Mouse (Mus musculus) G1E (cell line): ENCODE measurements around the gene Actrt2. TPM values are rescaled to one million over a fixed set of nuclear protein-coding genes. Genes with fewer than 3 reads are reported as not detected.

Experiments
- ATAC-seq: 2 replicates; pipeline ENCODE4 v1.8.0; 2016; ENCODE audit warnings: mild to moderate bottlenecking; ENCODE audit not compliant: insufficient number of reproducible peaks, poor library complexity, low FRiP score, severe bottlenecking; ENCODE audit errors: extremely low read depth
- DNase-seq: peaks from one replicate; pipeline ENCODE4 v3.0.0; 2012; ENCODE audit warnings: low spot score
- H3K27me3 ChIP-seq: 2 replicates; pipeline ENCODE4 v1.6.1; 2012; ENCODE audit warnings: mild to moderate bottlenecking, low read length, inconsistent platforms; ENCODE audit not compliant: insufficient read depth
- H3K36me3 ChIP-seq: replicated peaks from 2 replicates; pipeline ENCODE3; 2012; ENCODE audit warnings: mild to moderate bottlenecking, inconsistent platforms
- H3K4me1 ChIP-seq: 2 replicates; pipeline ENCODE4 v1.6.1; 2012; ENCODE audit warnings: low read depth, low read length, inconsistent platforms, mixed read lengths; ENCODE audit not compliant: insufficient read depth
- H3K4me3 ChIP-seq: 2 replicates; pipeline ENCODE4 v1.5.1; 2012; ENCODE audit warnings: low read depth, mild to moderate bottlenecking, inconsistent platforms, low read length, moderate library complexity, mixed read lengths
- H3K9me3 ChIP-seq: replicated peaks from 2 replicates; pipeline ENCODE4 v1.6.1; 2012; ENCODE audit warnings: inconsistent platforms
- CTCF ChIP-seq: IDR thresholded peaks from 2 replicates; pipeline ENCODE4 v1.5.1; 2012; ENCODE audit warnings: low read depth, low read length, inconsistent platforms, mixed read lengths
- GATA1 ChIP-seq: IDR thresholded peaks from 2 replicates; pipeline ENCODE4 v1.6.1; 2012; ENCODE audit warnings: borderline replicate concordance, low read length, inconsistent platforms, mixed read lengths
- GATA2 ChIP-seq: IDR thresholded peaks from 2 replicates; pipeline ENCODE4 v1.6.1; 2012; ENCODE audit warnings: low read depth, low read length, inconsistent platforms, borderline replicate concordance
- POLR2AphosphoS5 ChIP-seq: IDR thresholded peaks from 2 replicates; pipeline ENCODE4 v1.6.1; 2012; ENCODE audit warnings: low read depth, low read length, inconsistent platforms; ENCODE audit not compliant: insufficient replicate concordance
- TAL1 ChIP-seq: conservative IDR thresholded peaks from 2 replicates; pipeline ENCODE4 v1.6.1; 2012; ENCODE audit warnings: low read depth, low read length, inconsistent platforms, mixed read lengths
- polyA plus RNA-seq: library from polyadenylated mRNA; stranded (reverse); fragments of >175 nt; gene quantifications from 2 replicates; pipeline ENCODE4 v1.2.3, GENCODE M21; 2012
- total RNA-seq, 2 experiments: library from RNA; stranded (forward) in 1 of 2; stranded (reverse) in 1 of 2; fragments of 200-1000 nt in 1 of 2; fragments of >200 nt in 1 of 2; fragmentation: Nextera tagmentation in 1 of 2; gene quantifications; 2 replicates each; pipeline ENCODE4 v1.2.3; 2014 to 2017

The Actrt2 gene
- not detected in 2 replicates for total RNA-seq (2014; fragmentation: Nextera tagmentation)
- total RNA-seq (2017): not detected in 2 replicates
- not detected in 2 replicates for polyA plus RNA-seq

DNA sequence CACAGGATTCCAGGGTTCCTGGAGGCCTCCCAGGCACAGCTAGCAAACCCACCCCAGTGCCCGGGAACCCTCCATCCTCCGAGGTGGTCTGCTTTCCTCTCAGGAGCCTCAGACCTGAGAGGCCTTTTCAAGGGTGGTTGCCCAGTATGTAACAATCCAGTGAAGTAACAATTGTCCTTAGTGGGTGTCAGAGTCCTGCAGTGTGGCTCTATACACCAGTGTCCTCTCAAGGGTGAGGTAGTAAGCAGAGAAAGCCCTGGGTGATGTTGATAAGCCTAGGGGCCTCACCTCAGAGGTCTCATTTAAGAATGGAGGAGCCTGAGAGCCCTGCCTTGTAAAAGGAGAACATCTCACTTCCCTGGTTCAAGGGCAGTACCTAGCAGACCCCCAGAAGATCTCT, at the start of gene Actrt2:
Gene Actrt2, minus strand, starts transcription at position 101 of the 400 bp plus-strand sequence.
- peaks cover 94% of the 10 kb centered on the region for H3K9me3 ChIP-seq
- TF ChIP-seq CTCF (no peak), GATA2 (no peak), GATA1 (no peak), POLR2AphosphoS5 (no peak), TAL1 (no peak)
- H3K27me3 ChIP-seq: no peaks in the 10 kb centered on the region
- peak within 1 kb of the TSS; percentile 10 for H3K4me3 ChIP-seq
- ATAC-seq (no peak), DNase-seq (no peak)
- H3K4me1 ChIP-seq: no peaks in the 10 kb centered on the region
- H3K36me3 ChIP-seq: no peaks in the 10 kb centered on the region

DNA sequence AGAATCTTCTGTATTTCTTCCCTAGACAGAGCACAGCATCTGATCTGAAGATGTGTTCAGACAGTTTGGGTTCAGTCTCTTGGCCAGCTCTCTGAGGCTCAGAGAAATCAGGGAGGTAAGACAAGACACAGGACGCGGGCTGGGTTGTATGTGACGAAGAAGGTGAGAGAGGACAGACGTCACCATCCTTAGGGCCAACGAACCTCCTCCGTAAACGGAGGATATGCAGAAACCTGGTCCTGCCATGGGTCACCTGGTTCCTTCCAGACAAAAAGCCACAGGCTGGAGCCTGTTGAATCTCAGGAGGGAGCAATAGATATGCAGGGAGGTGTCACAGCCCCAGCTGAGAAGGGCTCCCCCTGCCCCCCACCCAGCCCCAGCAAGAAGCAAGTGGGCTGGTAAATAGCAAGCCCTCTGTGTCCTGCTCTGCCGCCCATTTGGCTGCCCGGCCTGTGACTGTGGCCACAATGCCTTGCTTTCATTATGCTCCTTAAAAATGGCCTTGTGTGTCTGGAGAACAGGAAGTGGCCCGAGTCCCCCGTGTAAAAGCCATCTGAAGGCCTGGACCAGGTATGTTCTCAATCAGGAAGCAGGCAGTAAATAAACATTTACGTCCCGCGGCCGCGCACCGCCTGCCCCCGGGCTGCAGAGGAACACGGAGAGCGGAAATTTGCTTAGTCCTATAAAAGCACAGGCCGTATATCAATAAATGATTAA, 41.9 kb upstream of the Actrt2 start:
- Histone ChIP-seq H3K9me3 (peaks cover 93% of the 10 kb centered on the region), H3K36me3 (no peaks in the 10 kb centered on the region), H3K27me3 (no peaks in the 10 kb centered on the region), H3K4me3 (no peak overlapping the region), H3K4me1 (no peaks in the 10 kb centered on the region)
- no peak for ATAC-seq
- TF ChIP-seq CTCF: no peak
- TF ChIP-seq POLR2AphosphoS5: no peak
- no peak for TF ChIP-seq TAL1
- TF ChIP-seq GATA2: no peak
- TF ChIP-seq GATA1: no peak
- DNase-seq: no peak

DNA sequence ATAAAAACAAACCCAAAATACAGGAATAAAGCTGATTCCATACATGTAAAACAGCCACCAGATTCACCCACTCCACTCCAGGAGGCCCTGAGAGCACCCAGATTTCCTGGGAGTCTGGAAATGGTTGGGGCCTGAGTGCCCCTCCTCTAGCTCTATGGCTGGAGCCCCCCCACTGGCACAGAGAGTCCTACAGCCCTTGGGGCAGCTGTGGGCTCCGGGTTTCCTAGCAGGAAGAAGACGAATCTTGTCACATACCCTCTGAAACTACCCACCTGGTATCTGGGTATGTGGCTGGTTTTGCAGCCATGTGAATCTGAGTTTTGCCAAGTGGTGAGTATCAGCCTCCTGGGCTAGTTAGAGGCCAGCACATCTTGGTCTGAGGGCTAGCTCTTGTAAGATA, 41.1 kb upstream of the Actrt2 start:
- no peak for DNase-seq
- no peaks in the 10 kb centered on the region for H3K27me3 ChIP-seq
- ATAC-seq: no peak
- no peaks in the 10 kb centered on the region for H3K4me1 ChIP-seq
- no peak for TF ChIP-seq GATA2
- H3K4me3 ChIP-seq: no peak overlapping the region
- H3K9me3 ChIP-seq: peaks cover 95% of the 10 kb centered on the region
- H3K36me3 ChIP-seq: no peaks in the 10 kb centered on the region

GRCm38 (mm10) chr4:154708223-154708622, 40.6 kb upstream of the Actrt2 start:
- DNase-seq (no peak), ATAC-seq (no peak)
- no peaks in the 10 kb centered on the region for H3K4me1 ChIP-seq
- TF ChIP-seq TAL1 (no peak), GATA2 (no peak)
- H3K36me3 ChIP-seq: no peaks in the 10 kb centered on the region
- H3K9me3 ChIP-seq: peaks cover 93% of the 10 kb centered on the region
- no peaks in the 10 kb centered on the region for H3K27me3 ChIP-seq
- no peak overlapping the region for H3K4me3 ChIP-seq

GRCm38 (mm10) chr4:154707521-154707920, 39.9 kb upstream of the Actrt2 start:
- ATAC-seq (no peak), DNase-seq (no peak)
- Histone ChIP-seq H3K4me1 (no peaks in the 10 kb centered on the region), H3K4me3 (no peak overlapping the region), H3K9me3 (peaks cover 92% of the 10 kb centered on the region), H3K27me3 (no peaks in the 10 kb centered on the region), H3K36me3 (no peaks in the 10 kb centered on the region)
- TF ChIP-seq CTCF (no peak), GATA1 (no peak), POLR2AphosphoS5 (no peak), TAL1 (no peak), GATA2 (no peak)

- ATAC-seq (no peak), DNase-seq (no peak)
- H3K4me1 ChIP-seq: no peaks in the 10 kb centered on the region
- TF ChIP-seq POLR2AphosphoS5: no peak
- no peak for TF ChIP-seq CTCF
- no peak for TF ChIP-seq GATA2
- TF ChIP-seq TAL1: no peak
- no peak for TF ChIP-seq GATA1
- H3K9me3 ChIP-seq: peaks cover 93% of the 10 kb centered on the region
- no peaks in the 10 kb centered on the region for H3K27me3 ChIP-seq
- no peaks in the 10 kb centered on the region for H3K36me3 ChIP-seq
- H3K4me3 ChIP-seq: no peak overlapping the region
These were observed 38.8 kb upstream of the Actrt2 start for GRCm38 (mm10) chr4:154706442-154706841.

GRCm38 (mm10) chr4:154705681-154706080, 38.0 kb upstream of the Actrt2 start:
- DNase-seq (no peak), ATAC-seq (no peak)
- TF ChIP-seq POLR2AphosphoS5 (no peak), GATA1 (no peak), TAL1 (no peak), GATA2 (no peak), CTCF (no peak)
- Histone ChIP-seq H3K27me3 (no peaks in the 10 kb centered on the region), H3K36me3 (no peaks in the 10 kb centered on the region), H3K9me3 (peaks cover 93% of the 10 kb centered on the region), H3K4me1 (no peaks in the 10 kb centered on the region), H3K4me3 (no peak overlapping the region)
